Mouse (Mus musculus) kidney, adult 8-10 months (tissue): ENCODE results near the gene Srprb.

Source experiments
- DNase-seq, 2 experiments: peaks; one replicate each; pipeline ENCODE4 v3.0.0; 2022

Gene Srprb

DNA sequence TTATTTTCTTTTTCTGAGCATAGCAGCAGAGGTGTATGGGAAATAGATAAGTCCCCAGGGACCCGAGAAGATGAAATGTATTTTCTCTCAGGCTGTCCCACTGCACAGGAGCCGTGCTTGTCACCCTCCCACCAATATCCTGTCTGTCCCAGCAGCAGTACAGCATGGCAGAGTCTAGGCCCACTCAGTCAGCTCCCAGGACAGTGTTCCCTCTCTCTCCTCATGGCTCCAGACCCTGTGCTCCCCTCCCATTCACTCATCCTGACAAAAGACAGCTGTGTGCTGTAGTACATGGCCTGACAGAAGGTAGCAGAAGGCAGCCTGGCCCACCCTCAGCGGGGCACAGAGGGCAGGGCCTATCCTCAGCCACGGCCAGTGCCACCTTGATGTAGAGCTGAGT lies 58.1 kb downstream of the Srprb start:
- no peak for DNase-seq

GRCm38 (mm10) chr9:103141266-103141665 lies 60.7 kb downstream of the Srprb start:
- DNase-seq: no peak

GRCm38 (mm10) chr9:103140384-103140783 lies 61.6 kb downstream of the Srprb start:
- no peak for DNase-seq

DNA sequence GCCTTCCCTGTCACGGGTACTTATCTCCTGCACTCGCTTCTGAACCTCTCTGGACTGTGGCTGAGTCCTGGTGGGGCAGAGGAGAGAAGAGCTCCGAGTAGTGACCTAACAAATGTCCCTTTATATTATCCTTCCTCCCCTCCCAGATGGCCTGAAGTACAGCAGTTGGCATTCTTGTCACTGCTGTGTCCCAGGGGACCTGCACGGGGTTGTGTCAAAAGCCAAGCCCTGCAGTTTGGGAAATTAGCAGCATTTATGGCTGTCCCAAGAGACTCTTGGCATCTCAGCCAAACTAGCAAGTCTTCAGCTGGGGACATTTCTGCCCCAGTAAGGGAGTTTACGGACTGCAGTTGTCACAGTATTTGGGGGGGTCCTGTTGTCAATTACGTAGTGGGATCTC lies 62.5 kb downstream of the Srprb start:
- DNase-seq: no peak
